Mouse (Mus musculus): ENCODE measurements around the gene Plekhg5. TPM values are rescaled to one million over a fixed set of nuclear protein-coding genes. Genes with fewer than 3 reads are reported as not detected.

Gene Plekhg5
- polyA plus RNA-seq, 1 experiment from 2014 or later: 10.0 TPM

- no peak overlapping the region for H3K4me2 ChIP-seq (replicated peaks)
- H3K9ac ChIP-seq: no peak overlapping the region
- no peak overlapping the region for H3K27ac ChIP-seq
- H3K36me3 ChIP-seq (replicated peaks; ENCODE audit: control insufficient read depth, insufficient read depth): no peaks in the 10 kb centered on the region
- DNase-seq (ENCODE audit: low spot score) (no peak), ATAC-seq (ENCODE audit: low FRiP score) (no peak)
- no peaks in the 10 kb centered on the region for H3K9me3 ChIP-seq (ENCODE audit: control insufficient read depth, low read length)
- no peak overlapping the region for H3K4me3 ChIP-seq (replicated peaks; ENCODE audit: low read length)
- H3K27me3 ChIP-seq (ENCODE audit: control insufficient read depth, insufficient read depth, low read length): peaks cover 29% of the 10 kb centered on the region
- 65% methylated on average over 11 of the region's 11 CpGs for WGBS
- no peaks in the 10 kb centered on the region for H3K4me1 ChIP-seq (replicated peaks; ENCODE audit: control insufficient read depth, insufficient read depth, low read length)
Measured at GRCm38 (mm10) chr4:152146033-152146827, 73.9 kb downstream of the Plekhg5 start.

- H3K4me1 ChIP-seq (replicated peaks; ENCODE audit: control insufficient read depth, insufficient read depth, low read length): peaks cover 8% of the 10 kb centered on the region; the same call in 1 of the 2 replicates
- no peak for ATAC-seq (ENCODE audit: low FRiP score)
- WGBS: 82% methylated on average over 4 of the region's 4 CpGs
- no peak overlapping the region for H3K27ac ChIP-seq
- H3K9me3 ChIP-seq (ENCODE audit: control insufficient read depth, low read length): no peaks in the 10 kb centered on the region
- no peak for DNase-seq (ENCODE audit: low spot score)
- no peak overlapping the region for H3K9ac ChIP-seq
- H3K36me3 ChIP-seq (replicated peaks; ENCODE audit: control insufficient read depth, insufficient read depth): no peaks in the 10 kb centered on the region
- H3K4me3 ChIP-seq (replicated peaks; ENCODE audit: low read length): no peak overlapping the region
- H3K27me3 ChIP-seq (ENCODE audit: control insufficient read depth, insufficient read depth, low read length): peaks cover 68% of the 10 kb centered on the region
- H3K4me2 ChIP-seq (replicated peaks): no peak overlapping the region
Measured at GRCm38 (mm10) chr4:152150546-152150945, 78.2 kb downstream of the Plekhg5 start.

- peaks cover 8% of the 10 kb centered on the region; the same call in 1 of the 2 replicates for H3K4me1 ChIP-seq (replicated peaks; ENCODE audit: control insufficient read depth, insufficient read depth, low read length)
- no peaks in the 10 kb centered on the region for H3K36me3 ChIP-seq (replicated peaks; ENCODE audit: control insufficient read depth, insufficient read depth)
- DNase-seq (ENCODE audit: low spot score) (no peak), ATAC-seq (ENCODE audit: low FRiP score) (0 out of 2 replicates have a peak, but pooled peaks have one; percentile 15)
- no peaks in the 10 kb centered on the region for H3K9me3 ChIP-seq (ENCODE audit: control insufficient read depth, low read length)
- peaks cover 71% of the 10 kb centered on the region for H3K27me3 ChIP-seq (ENCODE audit: control insufficient read depth, insufficient read depth, low read length)
- H3K4me2 ChIP-seq (replicated peaks): peak overlapping the region; percentile 46
- no peak overlapping the region for H3K9ac ChIP-seq
- 17% methylated on average over 7 of the region's 7 CpGs for WGBS
- no peak overlapping the region for H3K27ac ChIP-seq
- peak overlapping the region; percentile 22 for H3K4me3 ChIP-seq (replicated peaks; ENCODE audit: low read length)
Measured at GRCm38 (mm10) chr4:152151451-152151965, 79.2 kb downstream of the Plekhg5 start.

- no peaks in the 10 kb centered on the region for H3K36me3 ChIP-seq (replicated peaks; ENCODE audit: control insufficient read depth, insufficient read depth)
- H3K27me3 ChIP-seq (ENCODE audit: control insufficient read depth, insufficient read depth, low read length): peaks cover 73% of the 10 kb centered on the region
- H3K9me3 ChIP-seq (ENCODE audit: control insufficient read depth, low read length): no peaks in the 10 kb centered on the region
- no peak within 1 kb of the TSS for H3K9ac ChIP-seq
- ATAC-seq (ENCODE audit: low FRiP score) (peak; percentile 51; the same call in 1 of the 2 replicates), DNase-seq (ENCODE audit: low spot score) (no peak)
- H3K4me1 ChIP-seq (replicated peaks; ENCODE audit: control insufficient read depth, insufficient read depth, low read length): peaks cover 8% of the 10 kb centered on the region; the same call in 1 of the 2 replicates
- no peak within 1 kb of the TSS for H3K27ac ChIP-seq
- peak within 1 kb of the TSS; percentile 22 for H3K4me3 ChIP-seq (replicated peaks; ENCODE audit: low read length)
- peak within 1 kb of the TSS; percentile 46 for H3K4me2 ChIP-seq (replicated peaks)
- under 1% methylated on average over 56 of the region's 57 CpGs for WGBS
Measured at GRCm38 (mm10) chr4:152151966-152152544, 79.8 kb downstream of the Plekhg5 start, which contains the start of gene Espn. Gene Espn, minus strand, starts transcription at chr4:152152371.

GRCm38 (mm10) chr4:152153771-152154177 lies 81.5 kb downstream of the Plekhg5 start:
- H3K4me2 ChIP-seq (replicated peaks): peak overlapping the region; percentile 34
- H3K9ac ChIP-seq: no peak overlapping the region
- H3K27me3 ChIP-seq (ENCODE audit: control insufficient read depth, insufficient read depth, low read length): peaks cover 90% of the 10 kb centered on the region
- H3K36me3 ChIP-seq (replicated peaks; ENCODE audit: control insufficient read depth, insufficient read depth): no peaks in the 10 kb centered on the region
- H3K9me3 ChIP-seq (ENCODE audit: control insufficient read depth, low read length): no peaks in the 10 kb centered on the region
- H3K4me3 ChIP-seq (replicated peaks; ENCODE audit: low read length): no peak overlapping the region
- no peak for ATAC-seq (ENCODE audit: low FRiP score)
- H3K4me1 ChIP-seq (replicated peaks; ENCODE audit: control insufficient read depth, insufficient read depth, low read length): peaks cover 8% of the 10 kb centered on the region; the same call in 1 of the 2 replicates
- no peak overlapping the region for H3K27ac ChIP-seq
- 4% methylated on average over 23 of the region's 23 CpGs for WGBS
- DNase-seq (ENCODE audit: low spot score): peak; percentile 86

GRCm38 (mm10) chr4:152155019-152155418 lies 82.7 kb downstream of the Plekhg5 start:
- Histone ChIP-seq H3K4me1 (replicated peaks; ENCODE audit: control insufficient read depth, insufficient read depth, low read length) (peaks cover 8% of the 10 kb centered on the region; the same call in 1 of the 2 replicates), H3K27me3 (ENCODE audit: control insufficient read depth, insufficient read depth, low read length) (peaks cover 90% of the 10 kb centered on the region), H3K36me3 (replicated peaks; ENCODE audit: control insufficient read depth, insufficient read depth) (no peaks in the 10 kb centered on the region), H3K4me3 (replicated peaks; ENCODE audit: low read length) (no peak overlapping the region), H3K27ac (no peak overlapping the region), H3K9ac (no peak overlapping the region), H3K9me3 (ENCODE audit: control insufficient read depth, low read length) (no peaks in the 10 kb centered on the region), H3K4me2 (replicated peaks) (no peak overlapping the region)
- WGBS: 65% methylated on average over 4 of the region's 4 CpGs
- no peak for ATAC-seq (ENCODE audit: low FRiP score)
- no peak for DNase-seq (ENCODE audit: low spot score)

GRCm38 (mm10) chr4:152157779-152158584 lies 85.7 kb downstream of the Plekhg5 start:
- no peak for ATAC-seq (ENCODE audit: low FRiP score)
- DNase-seq (ENCODE audit: low spot score): peak; percentile 59
- Histone ChIP-seq H3K9me3 (ENCODE audit: control insufficient read depth, low read length) (no peaks in the 10 kb centered on the region), H3K36me3 (replicated peaks; ENCODE audit: control insufficient read depth, insufficient read depth) (no peaks in the 10 kb centered on the region), H3K27me3 (ENCODE audit: control insufficient read depth, insufficient read depth, low read length) (peaks cover 90% of the 10 kb centered on the region), H3K4me1 (replicated peaks; ENCODE audit: control insufficient read depth, insufficient read depth, low read length) (peaks cover 4% of the 10 kb centered on the region; the same call in 1 of the 2 replicates), H3K4me2 (replicated peaks) (peak overlapping the region; percentile 19), H3K27ac (no peak overlapping the region), H3K4me3 (replicated peaks; ENCODE audit: low read length) (no peak overlapping the region; the same call in 1 of the 2 replicates), H3K9ac (no peak overlapping the region)
- 17% methylated on average over 21 of the region's 21 CpGs for WGBS

GRCm38 (mm10) chr4:152158585-152159284 lies 86.4 kb downstream of the Plekhg5 start, which contains the start of gene Hes2:
Gene Hes2, plus strand, starts transcription at chr4:152158867.
- no peaks in the 10 kb centered on the region for H3K9me3 ChIP-seq (ENCODE audit: control insufficient read depth, low read length)
- H3K4me1 ChIP-seq (replicated peaks; ENCODE audit: control insufficient read depth, insufficient read depth, low read length): peaks cover 3% of the 10 kb centered on the region; the same call in 1 of the 2 replicates
- H3K4me3 ChIP-seq (replicated peaks; ENCODE audit: low read length): peak within 1 kb of the TSS; percentile 5
- H3K9ac ChIP-seq: no peak within 1 kb of the TSS
- no peak within 1 kb of the TSS for H3K27ac ChIP-seq
- no peak for ATAC-seq (ENCODE audit: low FRiP score)
- 3% methylated on average over 35 of the region's 35 CpGs for WGBS
- peak within 1 kb of the TSS; percentile 19 for H3K4me2 ChIP-seq (replicated peaks)
- H3K27me3 ChIP-seq (ENCODE audit: control insufficient read depth, insufficient read depth, low read length): peaks cover 82% of the 10 kb centered on the region
- no peak for DNase-seq (ENCODE audit: low spot score)
- no peaks in the 10 kb centered on the region for H3K36me3 ChIP-seq (replicated peaks; ENCODE audit: control insufficient read depth, insufficient read depth)

All from hindbrain, embryonic 14.5 days (tissue).